Mouse (Mus musculus) brain, embryonic 14.5 days (tissue): ENCODE measurements around the gene Krtap1-4.

ENCODE experiments used
- CTCF ChIP-seq: fragments of 200-500 bp; IDR thresholded peaks from 2 replicates; pipeline ENCODE4 v1.5.1; 2012; ENCODE audit warnings: inconsistent platforms, mild to moderate bottlenecking, moderate library complexity, borderline replicate concordance; ENCODE audit not compliant: insufficient read depth, insufficient read length; ENCODE audit errors: extremely low read depth
- POLR2A ChIP-seq: fragments of 200-500 bp; IDR thresholded peaks from 2 replicates; pipeline ENCODE4 v1.6.1; 2012; ENCODE audit warnings: mild to moderate bottlenecking, inconsistent platforms, borderline replicate concordance; ENCODE audit not compliant: poor library complexity, insufficient read depth, insufficient read length, severe bottlenecking; ENCODE audit errors: extremely low read depth

DNA sequence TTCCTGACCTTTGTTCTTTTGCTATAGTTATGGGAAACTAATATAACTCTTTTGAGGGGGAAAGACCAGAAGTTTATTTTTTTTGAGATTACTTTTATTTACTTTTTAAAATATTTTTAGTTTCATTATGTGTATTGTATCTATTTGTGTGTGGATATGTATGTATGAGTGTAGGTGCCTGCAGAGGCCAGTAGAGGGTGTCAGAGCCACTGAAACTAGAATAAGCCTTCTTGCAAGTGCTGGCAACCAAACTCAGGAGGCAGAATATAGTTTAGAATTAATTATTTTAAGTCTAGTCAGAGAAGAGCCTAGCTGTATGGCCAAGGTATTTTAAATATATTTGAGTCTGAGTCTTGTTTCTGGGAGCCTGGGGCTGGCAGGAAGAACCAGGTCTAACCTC lies 35.6 kb downstream of the Krtap1-4 start:
- TF ChIP-seq CTCF (no peak), POLR2A (no peak)
